Mouse (Mus musculus): ENCODE data around the gene Katnal1. TPM values are rescaled to one million over a fixed set of nuclear protein-coding genes. Genes with fewer than 3 reads are reported as not detected.

Katnal1 gene
- polyA plus RNA-seq, 1 experiment from 2014 or later, result 13.8 TPM

GRCm38 (mm10) chr5:148883671-148884070, 45.4 kb downstream of the Katnal1 start:
- ATAC-seq (ENCODE audit: low read depth) (no peak), DNase-seq (ENCODE audit: low spot score) (no peak)
- H3K27ac ChIP-seq (replicated peaks; ENCODE audit: low read depth, low read length), result no peak overlapping the region
- H3K9me3 ChIP-seq (ENCODE audit: control insufficient read depth, low read length), result 0 out of 2 replicates have a peak, but pooled peaks cover 4% of the 10 kb centered on the region
- no peaks in the 10 kb centered on the region for H3K4me1 ChIP-seq (ENCODE audit: control insufficient read depth, insufficient read depth, low read length)
- H3K36me3 ChIP-seq (ENCODE audit: control insufficient read depth, insufficient read depth, low read length), result peaks cover 41% of the 10 kb centered on the region
- 89% methylated on average over 8 of the region's 8 CpGs for WGBS
- H3K4me3 ChIP-seq (ENCODE audit: low read depth, low read length), result no peak overlapping the region
- H3K4me2 ChIP-seq (ENCODE audit: low read depth, low read length), result no peak overlapping the region
- no peak overlapping the region for H3K9ac ChIP-seq (ENCODE audit: low read depth, low read length)
- no peaks in the 10 kb centered on the region for H3K27me3 ChIP-seq (replicated peaks; ENCODE audit: control insufficient read depth, insufficient read depth, low read length)

GRCm38 (mm10) chr5:148879218-148879617, 49.9 kb downstream of the Katnal1 start:
- ATAC-seq (ENCODE audit: low read depth), result no peak
- Histone ChIP-seq H3K36me3 (ENCODE audit: control insufficient read depth, insufficient read depth, low read length) (peaks cover 62% of the 10 kb centered on the region), H3K4me1 (ENCODE audit: control insufficient read depth, insufficient read depth, low read length) (no peaks in the 10 kb centered on the region), H3K9ac (ENCODE audit: low read depth, low read length) (no peak overlapping the region), H3K27ac (replicated peaks; ENCODE audit: low read depth, low read length) (no peak overlapping the region), H3K4me2 (ENCODE audit: low read depth, low read length) (no peak overlapping the region), H3K9me3 (ENCODE audit: control insufficient read depth, low read length) (0 out of 2 replicates have a peak, but pooled peaks cover 4% of the 10 kb centered on the region), H3K4me3 (ENCODE audit: low read depth, low read length) (no peak overlapping the region), H3K27me3 (replicated peaks; ENCODE audit: control insufficient read depth, insufficient read depth, low read length) (no peaks in the 10 kb centered on the region)
- 71% methylated on average over 6 of the region's 6 CpGs for WGBS
- DNase-seq (ENCODE audit: low spot score), result no peak

GRCm38 (mm10) chr5:148873116-148873515, 56.0 kb downstream of the Katnal1 start:
- H3K27ac ChIP-seq (replicated peaks; ENCODE audit: low read depth, low read length), result no peak overlapping the region
- H3K36me3 ChIP-seq (ENCODE audit: control insufficient read depth, insufficient read depth, low read length), result peaks cover 48% of the 10 kb centered on the region
- ATAC-seq (ENCODE audit: low read depth), result no peak
- no peaks in the 10 kb centered on the region for H3K9me3 ChIP-seq (ENCODE audit: control insufficient read depth, low read length)
- WGBS, result 85% methylated on average over 8 of the region's 8 CpGs
- no peak overlapping the region for H3K9ac ChIP-seq (ENCODE audit: low read depth, low read length)
- H3K4me1 ChIP-seq (ENCODE audit: control insufficient read depth, insufficient read depth, low read length), result no peaks in the 10 kb centered on the region
- no peak for DNase-seq (ENCODE audit: low spot score)
- no peak overlapping the region for H3K4me2 ChIP-seq (ENCODE audit: low read depth, low read length)
- H3K4me3 ChIP-seq (ENCODE audit: low read depth, low read length), result no peak overlapping the region
- no peaks in the 10 kb centered on the region for H3K27me3 ChIP-seq (replicated peaks; ENCODE audit: control insufficient read depth, insufficient read depth, low read length)

- Histone ChIP-seq H3K9me3 (ENCODE audit: control insufficient read depth, low read length) (no peaks in the 10 kb centered on the region), H3K4me3 (ENCODE audit: low read depth, low read length) (no peak overlapping the region), H3K36me3 (ENCODE audit: control insufficient read depth, insufficient read depth, low read length) (peaks cover 17% of the 10 kb centered on the region; the same call in 1 of the 2 replicates), H3K4me1 (ENCODE audit: control insufficient read depth, insufficient read depth, low read length) (peaks cover 3% of the 10 kb centered on the region; the same call in 1 of the 2 replicates), H3K9ac (ENCODE audit: low read depth, low read length) (no peak overlapping the region), H3K4me2 (ENCODE audit: low read depth, low read length) (no peak overlapping the region), H3K27me3 (replicated peaks; ENCODE audit: control insufficient read depth, insufficient read depth, low read length) (no peaks in the 10 kb centered on the region), H3K27ac (replicated peaks; ENCODE audit: low read depth, low read length) (no peak overlapping the region)
- DNase-seq (ENCODE audit: low spot score), result no peak
- ATAC-seq (ENCODE audit: low read depth), result no peak
- WGBS, result 47% methylated on average over 3 of the region's 3 CpGs
Observed at GRCm38 (mm10) chr5:148869583-148869982, 59.5 kb downstream of the Katnal1 start.

GRCm38 (mm10) chr5:148867766-148868165, 61.4 kb downstream of the Katnal1 start:
- ATAC-seq (ENCODE audit: low read depth) (no peak), DNase-seq (ENCODE audit: low spot score) (no peak)
- no peak overlapping the region for H3K4me2 ChIP-seq (ENCODE audit: low read depth, low read length)
- H3K36me3 ChIP-seq (ENCODE audit: control insufficient read depth, insufficient read depth, low read length), result peaks cover 5% of the 10 kb centered on the region; the same call in 1 of the 2 replicates
- WGBS, result 77% methylated on average over 6 of the region's 6 CpGs
- no peak overlapping the region for H3K4me3 ChIP-seq (ENCODE audit: low read depth, low read length)
- no peaks in the 10 kb centered on the region for H3K9me3 ChIP-seq (ENCODE audit: control insufficient read depth, low read length)
- H3K27ac ChIP-seq (replicated peaks; ENCODE audit: low read depth, low read length), result no peak overlapping the region
- no peaks in the 10 kb centered on the region for H3K27me3 ChIP-seq (replicated peaks; ENCODE audit: control insufficient read depth, insufficient read depth, low read length)
- H3K9ac ChIP-seq (ENCODE audit: low read depth, low read length), result no peak overlapping the region
- H3K4me1 ChIP-seq (ENCODE audit: control insufficient read depth, insufficient read depth, low read length), result peaks cover 3% of the 10 kb centered on the region; the same call in 1 of the 2 replicates

- Histone ChIP-seq H3K4me3 (ENCODE audit: low read depth, low read length) (no peak overlapping the region), H3K4me1 (ENCODE audit: control insufficient read depth, insufficient read depth, low read length) (peaks cover 3% of the 10 kb centered on the region; the same call in 1 of the 2 replicates), H3K27ac (replicated peaks; ENCODE audit: low read depth, low read length) (no peak overlapping the region), H3K27me3 (replicated peaks; ENCODE audit: control insufficient read depth, insufficient read depth, low read length) (no peaks in the 10 kb centered on the region), H3K4me2 (ENCODE audit: low read depth, low read length) (no peak overlapping the region), H3K36me3 (ENCODE audit: control insufficient read depth, insufficient read depth, low read length) (no peaks in the 10 kb centered on the region), H3K9ac (ENCODE audit: low read depth, low read length) (no peak overlapping the region), H3K9me3 (ENCODE audit: control insufficient read depth, low read length) (no peaks in the 10 kb centered on the region)
- WGBS, result 82% methylated on average over 7 of the region's 7 CpGs
- DNase-seq (ENCODE audit: low spot score) (no peak), ATAC-seq (ENCODE audit: low read depth) (no peak)
Observed at GRCm38 (mm10) chr5:148867171-148867570, 61.9 kb downstream of the Katnal1 start.

- ATAC-seq (ENCODE audit: low read depth), result no peak
- DNase-seq (ENCODE audit: low spot score), result no peak
- Histone ChIP-seq H3K27ac (replicated peaks; ENCODE audit: low read depth, low read length) (no peak overlapping the region), H3K9me3 (ENCODE audit: control insufficient read depth, low read length) (no peaks in the 10 kb centered on the region), H3K4me3 (ENCODE audit: low read depth, low read length) (no peak overlapping the region), H3K4me1 (ENCODE audit: control insufficient read depth, insufficient read depth, low read length) (peaks cover 3% of the 10 kb centered on the region; the same call in 1 of the 2 replicates), H3K27me3 (replicated peaks; ENCODE audit: control insufficient read depth, insufficient read depth, low read length) (no peaks in the 10 kb centered on the region), H3K9ac (ENCODE audit: low read depth, low read length) (no peak overlapping the region), H3K4me2 (ENCODE audit: low read depth, low read length) (no peak overlapping the region), H3K36me3 (ENCODE audit: control insufficient read depth, insufficient read depth, low read length) (no peaks in the 10 kb centered on the region)
- WGBS, result 57% methylated on average over 10 of the region's 10 CpGs
Observed at GRCm38 (mm10) chr5:148866571-148866970, 62.5 kb downstream of the Katnal1 start.

GRCm38 (mm10) chr5:148863409-148863808, 65.7 kb downstream of the Katnal1 start:
- Histone ChIP-seq H3K9me3 (ENCODE audit: control insufficient read depth, low read length) (no peaks in the 10 kb centered on the region), H3K9ac (ENCODE audit: low read depth, low read length) (no peak overlapping the region), H3K36me3 (ENCODE audit: control insufficient read depth, insufficient read depth, low read length) (no peaks in the 10 kb centered on the region), H3K4me3 (ENCODE audit: low read depth, low read length) (no peak overlapping the region), H3K4me1 (ENCODE audit: control insufficient read depth, insufficient read depth, low read length) (peaks cover 3% of the 10 kb centered on the region; the same call in 1 of the 2 replicates), H3K27me3 (replicated peaks; ENCODE audit: control insufficient read depth, insufficient read depth, low read length) (no peaks in the 10 kb centered on the region), H3K27ac (replicated peaks; ENCODE audit: low read depth, low read length) (no peak overlapping the region), H3K4me2 (ENCODE audit: low read depth, low read length) (no peak overlapping the region)
- DNase-seq (ENCODE audit: low spot score), result no peak
- ATAC-seq (ENCODE audit: low read depth), result no peak
- 69% methylated on average over 6 of the region's 6 CpGs for WGBS

- DNase-seq (ENCODE audit: low spot score), result no peak
- WGBS, result 71% methylated on average over 10 of the region's 10 CpGs
- no peak overlapping the region for H3K4me2 ChIP-seq (ENCODE audit: low read depth, low read length)
- no peaks in the 10 kb centered on the region for H3K27me3 ChIP-seq (replicated peaks; ENCODE audit: control insufficient read depth, insufficient read depth, low read length)
- no peak overlapping the region for H3K27ac ChIP-seq (replicated peaks; ENCODE audit: low read depth, low read length)
- no peaks in the 10 kb centered on the region for H3K9me3 ChIP-seq (ENCODE audit: control insufficient read depth, low read length)
- no peak overlapping the region for H3K4me3 ChIP-seq (ENCODE audit: low read depth, low read length)
- H3K36me3 ChIP-seq (ENCODE audit: control insufficient read depth, insufficient read depth, low read length), result no peaks in the 10 kb centered on the region
- no peak overlapping the region for H3K9ac ChIP-seq (ENCODE audit: low read depth, low read length)
- H3K4me1 ChIP-seq (ENCODE audit: control insufficient read depth, insufficient read depth, low read length), result peaks cover 3% of the 10 kb centered on the region; the same call in 1 of the 2 replicates
- ATAC-seq (ENCODE audit: low read depth), result no peak
Observed at GRCm38 (mm10) chr5:148862853-148863252, 66.3 kb downstream of the Katnal1 start.
